Mouse (Mus musculus): ENCODE results near the gene Ddx1.
"Not testable (repeated sequence)": the region's sequence is repeated elsewhere in the genome, so short reads cannot be mapped to it uniquely, and the experiment has no call there.

The Ddx1 gene

DNA sequence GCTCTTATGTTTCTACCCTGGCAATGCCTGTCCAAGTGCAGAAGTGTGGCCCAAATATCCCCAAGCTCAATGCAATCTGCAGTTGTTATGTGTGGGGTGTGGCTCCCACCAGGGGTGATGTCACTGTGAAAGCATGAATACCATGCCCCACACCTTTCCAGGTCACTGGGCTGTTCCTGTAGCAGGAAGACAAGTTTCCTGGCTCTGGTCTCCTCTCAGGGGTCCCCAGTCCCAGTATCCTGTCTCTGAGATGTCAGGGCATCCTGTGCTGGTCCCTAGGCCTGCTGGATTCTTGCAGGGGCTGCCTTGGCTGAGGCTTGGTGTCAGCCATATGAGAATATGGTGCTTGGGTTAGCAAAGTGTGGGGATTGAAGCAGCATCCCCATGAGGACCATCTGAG lies 46.7 kb downstream of the Ddx1 start:
- no peak for DNase-seq (ENCODE audit: low read depth)

GRCm38 (mm10) chr12:13200576-13200975 lies 48.4 kb downstream of the Ddx1 start:
- no peak for DNase-seq (ENCODE audit: low read depth)

DNA sequence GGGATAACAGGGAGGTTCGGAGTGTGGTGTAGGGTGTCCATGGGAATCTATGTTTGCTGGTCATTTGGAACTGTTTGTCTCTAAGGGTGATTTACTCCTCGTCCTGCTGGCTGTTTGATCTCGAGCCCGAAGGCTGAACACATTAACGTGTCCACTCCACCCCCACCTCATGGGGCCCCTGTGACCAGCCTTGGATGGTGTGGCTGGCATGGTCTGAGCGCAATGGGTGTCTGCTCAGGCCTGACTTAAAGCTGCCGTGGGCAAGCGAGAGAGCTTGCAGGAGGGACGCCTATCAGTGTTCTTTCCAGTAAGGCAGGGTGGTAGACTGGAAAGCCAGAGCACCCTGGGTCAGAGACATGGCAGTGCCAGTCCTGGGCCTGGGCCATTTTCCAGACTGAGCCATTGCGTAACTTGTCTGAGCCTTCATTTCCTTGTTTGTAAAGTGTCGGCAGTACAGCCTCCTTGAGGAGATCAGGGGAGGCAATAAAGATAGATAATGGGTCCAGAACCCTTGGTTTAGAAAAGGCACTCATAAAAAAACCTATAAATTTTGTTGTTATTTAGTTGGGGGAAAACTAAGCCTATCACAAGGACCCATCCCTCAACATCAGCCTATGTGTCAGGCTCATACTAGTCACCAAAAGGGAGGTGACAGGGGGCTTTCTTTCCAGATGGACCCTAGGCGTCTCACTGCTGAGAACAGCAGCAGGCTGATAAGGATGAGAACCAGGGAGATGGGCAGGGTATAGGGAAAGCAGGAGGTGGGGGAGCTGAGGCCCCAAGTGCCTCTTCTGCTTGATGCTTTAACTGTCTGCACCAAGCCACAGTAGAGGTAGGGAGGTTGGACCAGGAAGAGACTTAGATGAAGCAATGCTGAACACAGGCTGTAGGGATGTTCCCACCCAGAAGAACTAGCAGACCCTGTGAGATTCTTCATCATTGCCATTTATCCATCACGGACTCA lies 49.4 kb downstream of the Ddx1 start:
- no peak for DNase-seq (ENCODE audit: low read depth)

- DNase-seq (ENCODE audit: low read depth), result no peak
These were observed 50.9 kb downstream of the Ddx1 start for GRCm38 (mm10) chr12:13198157-13198556.

DNA sequence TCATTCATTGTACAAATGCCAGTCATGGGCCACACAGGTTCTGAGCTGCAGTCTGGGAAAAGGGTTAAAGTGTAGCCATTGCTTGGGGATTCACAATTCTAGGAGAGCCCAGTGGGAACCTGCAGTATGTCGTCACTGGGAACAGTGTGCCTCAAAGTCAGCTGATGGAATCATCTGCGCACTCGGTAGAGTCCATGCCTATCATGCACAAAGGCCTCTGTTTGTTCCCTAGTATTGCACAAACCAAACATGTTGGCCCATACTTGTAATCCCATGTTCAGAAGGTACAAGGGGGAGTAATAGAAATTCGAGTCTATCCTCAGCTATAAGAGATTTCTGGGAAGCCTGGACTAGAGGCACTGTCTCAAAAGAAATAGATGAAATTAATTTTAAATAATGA lies 52.9 kb downstream of the Ddx1 start:
- DNase-seq (ENCODE audit: low read depth), result no peak

- DNase-seq (ENCODE audit: low read depth), result no peak
These were observed 53.5 kb downstream of the Ddx1 start for GRCm38 (mm10) chr12:13195506-13195905.

DNA sequence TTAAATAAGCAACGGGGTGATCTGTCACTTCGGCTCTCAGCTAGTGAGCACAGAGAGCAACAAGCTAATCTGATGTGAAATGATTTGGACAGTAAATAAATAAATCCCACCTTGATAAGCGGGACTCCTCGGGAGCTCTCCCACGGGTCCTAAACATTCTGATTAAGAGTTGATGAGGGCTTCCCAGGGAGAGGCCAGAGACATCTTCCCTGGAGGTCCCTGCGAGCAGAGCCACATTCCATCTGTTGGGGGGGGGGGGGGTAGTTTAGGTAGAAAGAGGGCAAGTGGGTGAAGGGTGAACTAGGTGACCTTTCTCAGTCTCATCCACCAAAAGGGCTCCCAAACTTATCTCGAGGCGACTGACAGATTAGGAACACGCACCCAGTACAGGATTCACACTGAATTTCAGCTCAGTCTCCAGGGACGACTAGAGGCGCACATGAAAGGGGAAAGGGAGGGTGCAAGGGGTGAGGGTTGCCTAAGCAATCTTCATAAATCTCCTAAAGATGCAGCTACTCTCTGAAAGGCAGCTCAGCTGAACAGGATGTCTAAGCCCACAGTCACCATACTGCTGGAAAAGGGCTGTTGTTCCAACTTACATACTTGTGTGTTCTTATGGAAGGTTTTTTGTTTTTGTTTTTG lies 60.8 kb downstream of the Ddx1 start:
- DNase-seq (ENCODE audit: low read depth), result no peak

- no peak for DNase-seq (ENCODE audit: low read depth)
These were observed 62.8 kb downstream of the Ddx1 start for GRCm38 (mm10) chr12:13186209-13186608.

DNA sequence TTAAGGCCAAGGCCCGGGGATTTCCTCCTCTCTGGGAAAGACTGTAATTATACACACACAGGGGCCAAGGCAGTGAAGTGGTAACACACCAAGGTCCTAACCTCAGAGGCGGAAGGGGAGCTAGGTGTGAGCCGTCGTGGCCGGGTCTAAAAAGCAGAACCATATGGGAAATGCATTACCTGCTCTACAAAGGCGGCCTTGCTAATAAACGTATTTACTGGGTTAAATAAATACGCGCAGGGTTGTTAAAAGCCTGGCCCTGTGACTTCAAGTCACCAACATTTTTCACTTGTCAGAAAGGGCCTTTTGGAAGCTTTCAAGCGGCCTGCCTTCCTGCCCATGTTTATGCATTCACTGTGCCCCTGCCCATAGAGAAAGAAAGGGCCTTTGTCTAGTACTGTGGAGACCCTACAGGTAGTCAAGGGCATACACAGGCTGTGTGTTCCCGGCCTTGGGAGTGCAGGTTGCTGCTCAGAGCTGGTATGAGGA lies 64.1 kb downstream of the Ddx1 start:
- no peak for DNase-seq (ENCODE audit: low read depth)

GRCm38 (mm10) chr12:13184136-13184535 lies 64.9 kb downstream of the Ddx1 start:
- not testable (repeated sequence) for DNase-seq (ENCODE audit: low read depth)

DNA sequence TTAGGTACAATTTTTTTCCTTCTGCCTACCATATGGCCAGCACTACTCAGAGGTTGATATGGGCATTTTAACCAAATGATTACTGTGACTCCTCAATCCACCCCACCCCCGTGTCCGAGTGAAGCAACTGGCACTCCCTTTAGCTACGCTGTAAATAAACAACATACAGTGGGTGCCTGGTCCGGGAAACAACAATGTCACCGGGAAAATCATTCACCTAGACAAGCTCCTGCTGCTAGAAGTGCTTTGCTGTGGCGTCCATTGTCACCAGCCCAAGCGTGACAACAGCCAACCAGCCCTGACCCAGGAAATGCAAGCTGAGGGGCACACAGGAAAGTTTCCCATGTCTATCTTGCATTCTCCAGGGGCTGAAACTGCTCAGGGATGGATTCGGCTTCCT lies 66.8 kb downstream of the Ddx1 start:
- no peak for DNase-seq (ENCODE audit: low read depth)

- no peak for DNase-seq (ENCODE audit: low read depth)
These were observed 67.3 kb downstream of the Ddx1 start for GRCm38 (mm10) chr12:13181721-13182120.

- no peak for DNase-seq (ENCODE audit: low read depth)
These were observed 68.2 kb downstream of the Ddx1 start for GRCm38 (mm10) chr12:13180715-13181335.

DNA sequence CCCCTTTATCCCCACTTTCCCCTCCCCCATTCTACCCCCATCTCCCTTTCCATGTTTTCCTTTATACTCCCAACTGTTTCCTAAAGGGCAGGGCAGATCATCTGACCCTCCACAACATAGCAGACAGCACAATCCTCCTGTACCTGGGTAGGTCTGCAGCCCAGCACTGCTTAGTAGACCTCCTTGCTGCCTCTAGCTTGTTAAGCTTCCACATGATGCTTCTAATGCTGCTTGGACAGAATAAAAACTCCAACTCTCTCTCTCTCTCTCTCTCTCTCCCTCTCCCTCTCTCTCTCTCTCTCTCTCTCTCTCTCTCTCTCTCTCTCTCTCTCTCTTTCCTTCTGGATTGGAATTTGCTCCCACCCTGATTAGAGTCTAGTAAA lies 68.7 kb downstream of the Ddx1 start:
- DNase-seq (ENCODE audit: low read depth), result no peak

- DNase-seq (ENCODE audit: low read depth), result no peak
These were observed 71.4 kb downstream of the Ddx1 start for GRCm38 (mm10) chr12:13177606-13178005.

DNA sequence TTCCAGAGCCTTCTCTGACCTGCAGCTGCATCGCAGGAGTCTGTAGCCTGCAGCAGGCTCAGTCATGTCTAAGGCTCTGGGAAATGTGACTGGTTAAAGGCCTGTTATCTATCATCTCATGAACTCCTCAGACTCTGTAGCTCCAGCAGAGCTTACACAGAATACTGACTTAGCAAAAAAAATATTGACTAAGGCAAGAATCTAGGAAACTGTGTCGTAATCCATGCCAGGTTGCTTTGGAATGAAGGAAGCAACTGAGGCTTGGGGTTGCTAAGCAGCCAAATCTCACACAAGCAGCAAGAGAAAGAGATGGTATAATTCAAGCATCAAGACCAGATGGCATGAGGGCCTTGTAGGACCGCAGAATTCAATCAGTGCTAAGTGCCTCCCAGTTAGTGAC lies 72.1 kb downstream of the Ddx1 start:
- DNase-seq (ENCODE audit: low read depth), result peak; percentile 33

DNA sequence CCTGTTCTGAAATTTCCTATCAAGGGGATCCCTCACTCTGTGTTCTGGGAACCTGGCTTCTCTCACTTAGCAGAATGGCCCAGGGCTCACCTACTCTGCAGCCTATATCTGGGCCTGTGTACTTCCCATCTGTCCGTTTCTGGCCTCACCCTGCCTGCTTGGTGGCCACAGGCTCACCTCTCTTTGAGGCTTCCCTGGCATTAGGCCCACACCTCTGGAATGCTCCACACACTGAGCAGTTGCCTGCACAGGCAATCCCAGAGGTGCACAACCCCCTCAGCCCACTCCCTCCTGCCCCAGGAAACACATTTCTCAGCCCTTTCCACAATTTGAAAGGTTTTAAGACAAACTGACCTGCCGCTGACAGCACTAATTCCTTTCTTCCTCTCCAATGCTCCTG lies 72.9 kb downstream of the Ddx1 start:
- peak; percentile 31 for DNase-seq (ENCODE audit: low read depth)

- no peak for DNase-seq (ENCODE audit: low read depth)
These were observed 75.0 kb downstream of the Ddx1 start for GRCm38 (mm10) chr12:13174022-13174421.

DNA sequence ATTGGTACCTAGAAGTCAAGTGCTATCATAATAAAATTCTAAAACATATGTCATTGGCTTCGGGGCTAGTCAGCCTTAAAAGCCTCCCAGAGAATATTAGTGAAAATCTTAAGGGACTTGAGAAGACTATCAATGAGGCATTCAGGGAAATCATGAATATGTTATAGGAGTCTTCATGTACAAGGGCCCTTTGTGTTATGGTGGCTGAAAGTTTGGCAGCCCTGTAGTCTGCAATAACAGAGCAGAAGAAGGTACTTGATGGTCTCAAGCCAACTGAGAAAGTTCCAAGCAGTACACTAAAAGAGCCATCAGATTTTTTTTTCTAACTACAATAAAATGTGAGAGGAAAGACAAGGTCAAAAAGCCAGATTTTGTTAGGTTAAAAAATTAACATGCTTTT lies 80.9 kb downstream of the Ddx1 start:
- DNase-seq (ENCODE audit: low read depth), result no peak

- no peak for DNase-seq (ENCODE audit: low read depth)
These were observed 81.9 kb downstream of the Ddx1 start for GRCm38 (mm10) chr12:13167116-13167515.
